Mouse (Mus musculus) lung, adult 2 months (tissue): ENCODE measurements around the gene Sdhb. TPM values are rescaled to one million over a fixed set of nuclear protein-coding genes. Genes with fewer than 3 reads are reported as not detected.

ENCODE experiments used
- DNase-seq: peaks from one replicate; pipeline ENCODE4 v3.0.0; 2022
- H3K4me1 ChIP-seq: fragments of 200-500 bp; 2 replicates; pipeline ENCODE4 v1.6.1; 2011; ENCODE audit warnings: low read length; ENCODE audit not compliant: control insufficient read depth, insufficient read depth
- H3K4me3 ChIP-seq: fragments of 200-500 bp; replicated peaks from 2 replicates; pipeline ENCODE3; 2011; ENCODE audit warnings: low read depth, mild to moderate bottlenecking, control low read depth, low read length; ENCODE audit errors: extremely low read depth
- CTCF ChIP-seq: fragments of 200-500 bp; IDR thresholded peaks from 2 replicates; pipeline ENCODE4 v1.5.1; 2011; ENCODE audit warnings: mild to moderate bottlenecking, low read length, control low read depth; ENCODE audit not compliant: insufficient read depth
- POLR2A ChIP-seq: fragments of 200-500 bp; IDR thresholded peaks from 2 replicates; pipeline ENCODE4 v1.6.1; 2011; ENCODE audit warnings: low read depth, mild to moderate bottlenecking, control low read depth, low read length, borderline replicate concordance; ENCODE audit errors: extremely low read depth
- WGBS: fragments of 180-500 bp; shearing (Covaris S2); methylation state at CpG from one replicate; pipeline ENCODE4 v1.1.7; 2018; 5-methylcytosine and 5-hydroxymethylcytosine counted together
- polyA plus RNA-seq: library from polyadenylated mRNA; depleted of rRNA; stranded (reverse); fragments of >200 nt; gene quantifications from 2 replicates; pipeline ENCODE4 v1.2.3, GENCODE M21; 2012

Gene Sdhb
- polyA plus RNA-seq, 1 experiment, result 143 TPM

DNA sequence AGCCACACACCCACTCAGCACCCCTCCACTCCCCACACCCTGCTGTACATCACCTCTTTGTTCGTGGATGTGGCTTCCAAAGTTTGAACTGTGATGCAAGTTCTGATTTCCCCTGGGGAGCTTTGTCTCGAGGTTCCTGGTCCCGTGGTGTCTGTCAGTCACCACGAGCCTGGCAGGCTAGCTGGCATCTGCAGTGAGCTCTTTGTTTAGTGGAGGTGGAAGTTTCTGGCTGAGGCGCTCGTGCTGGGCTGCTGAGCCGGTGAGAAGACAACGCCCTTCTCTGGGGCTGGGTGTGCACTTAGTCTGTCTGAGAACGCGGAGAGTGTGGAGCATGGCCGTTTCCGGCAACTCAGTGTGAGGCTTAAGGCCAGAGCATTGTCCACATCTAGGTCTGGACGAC lies 10.7 kb downstream of the Sdhb start:
- no peak for TF ChIP-seq CTCF
- no peak for TF ChIP-seq POLR2A
- H3K4me1 ChIP-seq, result 0 out of 2 replicates have a peak, but pooled peaks cover 2% of the 10 kb centered on the region
- H3K4me3 ChIP-seq, result no peak overlapping the region
- WGBS, result 55% methylated on average over 13 of the region's 13 CpGs
- no peak for DNase-seq

- H3K4me3 ChIP-seq, result no peak overlapping the region
- DNase-seq, result no peak
- TF ChIP-seq POLR2A (no peak), CTCF (no peak)
- 96% methylated on average over 6 of the region's 6 CpGs for WGBS
- H3K4me1 ChIP-seq, result peaks cover 8% of the 10 kb centered on the region
These were observed 13.4 kb downstream of the Sdhb start for GRCm38 (mm10) chr4:140974408-140974807.

GRCm38 (mm10) chr4:140975356-140975755 lies 14.4 kb downstream of the Sdhb start:
- 88% methylated on average over 7 of the region's 7 CpGs for WGBS
- DNase-seq, result no peak
- H3K4me3 ChIP-seq, result no peak overlapping the region
- TF ChIP-seq CTCF (no peak), POLR2A (no peak)
- H3K4me1 ChIP-seq, result peaks cover 8% of the 10 kb centered on the region

DNA sequence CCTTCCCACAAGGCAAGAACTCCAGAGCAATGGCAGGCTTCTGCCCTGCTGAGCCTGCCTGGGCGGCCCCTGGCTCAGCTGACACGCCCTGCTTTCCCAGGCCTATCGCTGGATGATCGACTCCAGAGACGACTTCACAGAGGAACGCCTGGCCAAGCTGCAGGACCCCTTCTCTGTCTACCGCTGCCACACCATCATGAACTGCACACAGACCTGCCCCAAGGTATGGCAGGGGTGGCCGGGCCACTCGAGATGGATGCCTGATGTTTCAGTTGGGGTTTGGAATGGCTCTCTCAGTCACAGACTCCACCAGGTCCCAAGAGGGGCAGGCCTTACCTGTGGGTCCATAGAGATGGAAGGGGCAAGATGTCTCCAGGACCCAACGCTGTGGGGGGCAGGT lies 16.3 kb downstream of the Sdhb start:
- H3K4me1 ChIP-seq, result peaks cover 7% of the 10 kb centered on the region
- WGBS, result 78% methylated on average over 10 of the region's 10 CpGs
- TF ChIP-seq CTCF (no peak), POLR2A (no peak)
- H3K4me3 ChIP-seq, result no peak overlapping the region
- DNase-seq, result no peak

GRCm38 (mm10) chr4:140977886-140978692 lies 17.1 kb downstream of the Sdhb start:
- H3K4me3 ChIP-seq, result no peak overlapping the region
- DNase-seq, result no peak
- WGBS, result 62% methylated on average over 14 of the region's 14 CpGs
- TF ChIP-seq POLR2A, result no peak
- no peak for TF ChIP-seq CTCF
- peaks cover 7% of the 10 kb centered on the region for H3K4me1 ChIP-seq

DNA sequence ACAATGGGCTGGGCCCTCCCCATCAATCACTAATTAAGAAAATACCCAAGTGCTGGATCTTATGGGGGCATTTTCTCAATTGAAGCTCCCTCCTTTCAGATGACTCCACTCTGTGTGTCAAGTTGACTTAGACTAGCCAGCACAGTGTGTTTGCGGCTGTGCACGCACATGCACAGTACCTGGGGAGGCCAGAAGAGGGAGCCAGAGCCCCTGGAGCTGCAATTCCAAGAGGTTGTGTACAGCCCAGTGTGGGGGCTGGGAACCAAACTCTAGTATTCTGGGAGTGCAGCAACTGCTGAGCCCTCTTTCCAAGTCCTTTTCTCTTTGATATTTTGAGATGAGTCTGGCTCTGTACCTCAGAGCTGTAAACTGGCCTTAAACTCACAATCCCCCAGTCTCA lies 20.6 kb downstream of the Sdhb start:
- Histone ChIP-seq H3K4me1 (peaks cover 7% of the 10 kb centered on the region), H3K4me3 (no peak overlapping the region)
- TF ChIP-seq CTCF (no peak), POLR2A (no peak)
- 90% methylated on average over 2 of the region's 2 CpGs for WGBS
- no peak for DNase-seq

DNA sequence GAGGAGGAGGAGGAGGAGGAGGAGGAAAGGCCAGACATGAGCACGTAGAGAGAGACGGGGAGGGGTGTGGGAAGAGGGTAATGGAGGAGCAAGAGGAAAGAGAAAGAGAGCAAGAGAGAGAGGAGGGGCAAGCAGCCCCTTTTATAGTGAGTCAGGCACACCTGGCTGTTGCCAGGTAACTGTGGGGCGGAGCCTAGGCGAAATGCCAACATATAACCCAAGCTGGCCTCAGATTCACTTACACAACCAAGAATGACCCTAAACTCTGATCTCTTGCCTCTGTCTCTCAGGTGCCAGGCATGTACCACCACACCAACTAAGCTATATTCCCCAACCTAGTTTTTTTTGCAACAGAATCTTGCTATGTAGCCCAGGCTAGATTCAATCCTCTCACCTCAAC lies 21.8 kb downstream of the Sdhb start:
- H3K4me1 ChIP-seq, result peaks cover 5% of the 10 kb centered on the region
- no peak overlapping the region for H3K4me3 ChIP-seq
- TF ChIP-seq POLR2A (no peak), CTCF (no peak)
- DNase-seq, result no peak
- 58% methylated on average over 4 of the region's 4 CpGs for WGBS

- no peak overlapping the region for H3K4me3 ChIP-seq
- H3K4me1 ChIP-seq, result peaks cover 5% of the 10 kb centered on the region
- TF ChIP-seq POLR2A (no peak), CTCF (no peak)
- 16% methylated on average over 9 of the region's 9 CpGs for WGBS
- DNase-seq, result peak; percentile 59
These were observed 22.4 kb downstream of the Sdhb start for GRCm38 (mm10) chr4:140983442-140983841.

DNA sequence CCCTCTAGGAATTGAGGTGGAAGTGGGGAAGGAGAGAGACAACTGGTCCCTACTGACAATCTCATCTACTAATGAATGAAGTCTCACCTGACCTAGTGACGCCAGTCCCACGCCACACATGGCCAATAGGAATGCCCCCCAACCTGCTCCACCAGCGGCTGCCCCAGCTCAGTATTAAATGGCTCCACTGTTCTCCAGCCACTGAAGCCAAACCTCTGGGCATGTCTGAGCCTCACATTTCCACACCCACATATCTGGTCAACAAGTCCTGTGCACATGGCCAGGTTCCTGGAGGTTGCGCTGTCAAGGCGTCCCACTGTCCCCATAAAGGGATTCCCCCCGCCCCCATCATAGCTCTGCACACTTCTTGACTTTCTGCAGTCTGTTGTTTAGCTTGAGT lies 23.5 kb downstream of the Sdhb start:
- no peak for DNase-seq
- WGBS, result 79% methylated on average over 6 of the region's 6 CpGs
- no peak for TF ChIP-seq POLR2A
- TF ChIP-seq CTCF, result no peak

More for the DNA sequence above, 23.5 kb downstream of the Sdhb start:
- Histone ChIP-seq H3K4me3 (no peak overlapping the region), H3K4me1 (peaks cover 15% of the 10 kb centered on the region)
